Mouse (Mus musculus) urinary bladder, postnatal 10 days (tissue): ENCODE data around the gene Crip2.
A peak's percentile ranks its signal among the peaks of the same experiment; 100 is the strongest.

Experiments
- DNase-seq: peaks from one replicate; pipeline ENCODE4 v3.0.0; 2022; ENCODE audit warnings: low spot score

Crip2 gene

DNA sequence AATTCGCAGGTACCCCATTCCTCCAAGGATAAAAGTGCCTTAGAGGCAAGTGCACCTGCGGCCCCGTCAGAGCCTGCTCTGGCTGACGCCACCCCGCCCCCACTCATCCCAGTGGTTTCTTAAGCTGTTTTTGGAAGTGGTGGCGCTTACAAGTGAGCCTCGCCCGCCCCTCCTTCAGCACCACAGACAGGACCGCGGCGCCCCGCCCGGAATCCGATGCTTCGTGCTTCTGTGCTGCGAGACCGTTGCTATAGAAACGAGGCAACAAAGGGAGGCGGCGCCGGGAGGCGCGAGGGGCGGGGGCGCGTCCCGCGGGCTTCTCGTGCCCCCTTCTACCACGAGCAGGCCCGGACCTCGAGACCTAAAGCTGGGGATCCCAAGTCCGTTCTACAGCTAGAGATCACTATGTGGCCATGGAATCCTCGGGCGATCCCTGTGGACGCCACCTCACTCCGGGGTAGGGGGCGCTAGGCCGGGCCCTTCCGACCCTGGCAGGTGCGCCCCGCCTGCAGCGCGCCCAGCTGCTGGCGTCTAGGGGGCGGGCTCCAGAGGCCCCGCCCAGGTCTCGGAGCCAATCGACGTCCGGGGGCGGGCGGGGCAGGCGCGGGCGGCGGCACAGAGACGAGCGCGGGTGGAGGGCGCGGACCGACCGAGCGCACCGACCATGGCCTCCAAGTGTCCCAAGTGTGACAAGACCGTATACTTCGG, at the start of gene Crip2:
Gene Crip2, plus strand, starts transcription at position 329 of the 708 bp plus-strand sequence.
- DNase-seq = peak; percentile 65

DNA sequence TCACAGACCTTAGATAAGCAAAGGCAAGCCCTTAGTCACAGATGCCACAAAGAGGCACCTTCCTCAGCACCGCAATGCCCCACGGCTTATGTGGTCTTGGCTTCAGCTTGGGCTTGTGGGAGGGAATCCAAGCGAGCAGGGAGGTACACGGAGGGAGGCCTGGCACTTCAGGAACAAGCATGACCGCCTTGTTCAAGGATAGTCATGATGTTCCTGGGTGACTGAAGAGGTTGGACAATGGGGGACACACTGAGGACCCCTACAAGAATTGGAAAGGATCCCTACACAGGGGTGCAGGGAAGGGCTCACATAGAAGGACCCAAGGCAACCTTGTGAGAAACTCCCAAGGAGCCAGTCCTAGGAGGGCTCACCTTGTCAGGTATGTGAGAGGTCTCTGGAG, 43.0 kb upstream of the Crip2 start:
- DNase-seq = no peak

DNA sequence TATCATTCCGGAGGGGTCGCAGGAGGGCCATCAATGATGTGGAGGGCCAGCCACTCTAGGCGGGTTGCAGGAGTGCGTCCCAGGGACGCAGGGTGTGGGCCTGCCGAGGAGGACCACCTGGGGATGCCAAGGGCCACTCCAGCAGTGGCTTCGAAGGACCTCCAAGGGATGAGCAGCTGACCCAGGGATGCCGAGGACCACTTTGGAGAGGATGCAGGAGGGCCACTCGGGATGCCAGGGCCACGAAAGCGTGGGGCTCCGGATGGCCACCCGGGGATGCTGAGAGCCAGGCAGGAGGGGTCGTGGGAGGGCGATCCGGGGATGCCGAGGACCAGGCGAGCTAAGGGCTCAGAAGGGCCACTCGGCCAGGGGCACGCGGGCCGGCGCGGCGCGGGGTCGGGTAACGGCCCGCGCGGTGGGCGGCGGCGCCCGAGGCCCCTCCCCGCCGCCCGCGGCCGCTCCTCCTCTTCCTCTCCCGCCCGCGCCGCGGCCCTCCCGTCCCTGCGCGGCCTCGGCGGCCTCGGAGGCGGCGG, 42.2 kb upstream of the Crip2 start, which contains the start of gene Mta1:
Gene Mta1, plus strand, starts transcription at position 530 of the 533 bp plus-strand sequence.
- no peak for DNase-seq

DNA sequence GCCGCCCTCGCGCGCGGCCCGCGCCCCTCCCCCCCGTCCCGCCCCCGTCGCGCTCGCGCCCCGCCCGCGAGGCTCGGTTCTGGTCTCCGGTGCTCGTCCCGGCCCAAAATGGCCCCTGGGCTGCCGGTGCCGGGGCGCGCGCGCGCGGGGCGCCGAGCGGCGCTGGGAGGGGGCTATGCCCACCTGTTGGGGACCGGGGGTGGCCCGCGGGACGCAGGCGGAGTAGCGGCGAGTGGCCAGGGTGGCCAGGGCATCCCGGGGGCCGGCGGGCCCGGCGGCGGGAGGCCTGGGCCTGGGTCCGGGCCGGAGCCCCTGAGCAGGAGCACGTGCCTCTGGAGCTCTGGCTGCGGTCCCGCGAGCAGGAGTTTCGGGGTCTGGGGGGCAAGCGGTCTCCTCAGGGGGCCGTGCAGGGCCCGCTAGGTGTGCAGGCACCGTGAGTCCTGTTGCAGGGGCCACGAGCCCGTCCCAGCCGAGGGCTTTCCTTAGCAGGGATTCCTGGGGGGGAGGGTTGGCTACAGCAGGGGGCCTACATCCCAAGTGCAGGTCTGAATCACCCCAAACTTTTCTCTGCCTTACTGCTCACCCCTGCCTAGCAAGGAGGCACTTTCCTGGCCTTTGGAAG, 41.4 kb upstream of the Crip2 start:
- DNase-seq = no peak

DNA sequence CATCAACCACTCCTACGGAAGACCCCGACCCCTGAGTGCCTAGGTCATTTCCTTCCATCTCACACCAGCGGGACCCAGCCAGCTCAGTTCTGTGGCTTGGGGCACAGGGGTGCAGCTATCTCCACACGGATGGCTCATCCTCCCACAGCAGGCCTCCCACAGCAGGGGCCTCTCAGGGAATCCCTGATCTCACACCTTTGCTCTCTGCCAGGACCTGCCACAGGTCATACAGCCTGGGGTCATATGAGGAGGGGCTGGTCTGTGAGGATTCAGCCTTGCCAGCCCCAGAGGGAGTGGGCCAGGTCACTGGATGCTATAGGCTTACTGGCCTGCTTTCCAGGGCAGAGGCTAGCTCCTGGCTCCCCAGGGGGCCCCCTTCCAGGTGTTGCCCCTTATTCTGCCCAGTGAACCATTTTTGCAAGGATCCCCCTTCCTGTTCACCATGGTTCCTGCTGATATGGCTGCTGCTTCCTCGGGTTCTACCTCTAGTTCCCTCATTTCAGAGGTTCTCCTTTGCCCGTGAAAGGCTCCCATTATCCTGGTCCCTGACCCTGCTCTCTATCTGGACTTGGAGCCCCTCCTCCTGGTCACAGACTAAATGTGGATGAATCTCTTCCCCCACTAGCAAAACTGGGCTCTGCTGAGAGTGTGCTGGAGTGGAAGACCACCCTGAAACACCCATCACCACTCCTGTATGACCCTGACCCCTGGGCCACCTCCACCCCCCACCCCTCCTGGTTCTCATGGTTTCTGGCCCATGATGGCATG, 40.4 kb upstream of the Crip2 start:
- DNase-seq = no peak

DNA sequence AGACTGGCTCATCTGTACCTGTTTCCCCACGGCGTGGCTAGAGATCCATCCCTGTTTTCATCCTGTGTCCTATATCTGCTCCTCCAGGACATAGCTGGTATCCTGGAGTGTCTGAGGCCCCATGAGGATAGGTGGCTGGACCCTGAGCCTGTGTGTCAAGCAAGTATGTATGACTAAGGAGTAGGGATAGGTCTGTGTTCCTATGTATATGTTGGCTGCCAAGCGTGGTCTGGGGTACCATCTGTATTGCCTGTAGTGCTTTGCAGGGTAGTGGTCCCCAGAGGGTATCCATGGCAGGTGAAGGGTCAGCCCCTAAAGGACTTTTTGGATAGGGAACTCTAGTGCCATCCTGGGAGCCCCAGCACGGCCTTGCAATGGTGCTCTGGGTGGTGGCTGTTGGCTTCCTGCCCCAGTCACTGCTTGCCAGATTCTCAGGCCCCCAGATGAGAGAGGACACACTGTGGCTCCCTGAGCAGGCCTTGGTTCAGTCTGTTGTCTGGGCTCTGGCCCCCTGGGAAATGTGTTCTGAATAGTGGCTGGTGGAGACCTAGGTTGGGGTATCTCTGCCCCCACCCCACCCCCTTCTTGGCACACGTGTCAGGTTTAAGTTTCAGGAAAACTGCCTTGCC, 39.5 kb upstream of the Crip2 start:
- DNase-seq = no peak

DNA sequence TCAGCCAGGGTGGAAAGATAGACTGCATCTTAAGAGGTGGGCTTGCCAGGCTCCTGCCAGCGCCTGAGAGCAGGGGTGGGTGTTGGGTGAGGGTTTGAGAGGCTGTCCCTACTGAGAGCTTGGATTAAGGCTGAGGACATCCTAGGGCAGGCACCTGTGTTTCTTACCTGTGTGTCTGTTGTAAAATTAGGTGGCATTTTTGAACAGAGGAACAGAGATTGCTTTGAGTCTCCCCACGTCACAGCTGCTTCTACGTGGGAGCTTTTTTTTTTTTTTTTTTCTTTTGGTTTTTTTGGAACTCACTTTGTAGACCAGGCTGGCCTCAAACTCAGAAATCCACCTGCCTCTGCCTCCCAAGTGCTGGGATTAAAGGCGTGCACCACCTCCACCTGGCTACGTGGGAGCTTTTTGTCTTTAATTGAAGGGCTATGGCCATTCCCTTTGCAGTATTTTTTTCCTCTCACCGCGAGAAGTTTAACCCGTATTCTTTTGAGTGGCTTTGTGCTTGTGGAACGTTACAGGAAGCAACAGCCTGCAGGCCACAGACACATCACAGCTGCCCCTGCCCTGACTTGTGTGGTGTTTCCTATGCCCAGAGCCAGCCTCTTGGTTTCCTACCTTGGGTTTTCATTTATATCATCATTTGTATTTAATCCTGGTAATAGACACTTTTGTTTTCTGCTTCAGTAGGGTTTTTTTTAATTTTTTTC, 38.6 kb upstream of the Crip2 start:
- DNase-seq = no peak

GRCm38 (mm10) chr12:113102461-113102860, 37.6 kb upstream of the Crip2 start:
- no peak for DNase-seq

- no peak for DNase-seq
These were observed 36.1 kb upstream of the Crip2 start for GRCm38 (mm10) chr12:113103846-113104451.

DNA sequence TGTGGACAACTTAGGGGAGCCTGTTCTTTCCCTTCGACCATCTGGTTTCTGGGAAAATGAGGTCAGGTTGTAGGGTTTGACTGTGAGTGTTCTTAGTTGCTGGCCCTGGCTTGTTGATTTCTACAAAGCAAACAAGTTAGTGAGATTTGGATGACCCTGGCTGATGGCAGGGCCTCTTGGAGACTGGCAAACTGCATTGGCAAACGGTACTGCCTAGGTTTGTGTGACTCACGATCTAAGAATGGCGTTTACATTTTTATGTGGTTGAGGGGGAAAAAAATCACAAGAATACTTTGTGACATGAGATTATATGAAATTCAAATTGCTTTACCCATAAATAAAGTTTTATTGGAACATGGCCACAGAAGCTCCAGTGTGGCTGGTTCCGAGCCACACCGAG, 33.6 kb upstream of the Crip2 start:
- DNase-seq = no peak

DNA sequence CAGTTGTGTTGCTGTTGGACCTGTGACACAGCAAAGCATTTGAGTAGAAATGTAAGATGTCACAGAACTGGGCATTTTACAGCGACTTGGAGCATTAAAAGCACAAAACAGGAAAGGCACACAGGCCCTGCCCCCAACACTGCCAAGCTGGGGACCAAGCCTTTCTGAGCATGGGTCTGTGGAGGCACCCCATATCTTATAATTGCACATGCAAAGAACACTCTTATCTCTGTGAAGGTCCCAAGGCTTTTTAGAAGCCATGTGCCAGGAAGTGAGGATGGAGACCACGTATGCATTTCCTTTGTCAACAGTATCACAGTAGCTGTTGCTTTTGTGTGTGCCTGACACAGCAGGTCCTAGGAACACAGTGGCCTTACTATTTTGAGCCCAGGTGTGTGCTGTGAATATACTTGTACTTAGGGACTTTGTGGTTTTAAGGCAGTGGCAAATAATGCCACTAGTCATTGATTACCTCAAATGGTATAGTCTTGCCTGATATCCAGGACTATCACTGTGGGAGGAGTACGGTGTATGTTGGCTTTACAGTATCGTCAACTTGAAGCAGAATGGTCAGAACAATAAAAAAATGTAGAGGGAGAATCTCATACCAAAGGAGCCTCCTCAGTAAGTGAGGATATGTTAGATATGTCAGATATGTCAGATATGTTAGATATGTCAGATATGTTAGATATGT, 32.5 kb upstream of the Crip2 start:
- DNase-seq = no peak

GRCm38 (mm10) chr12:113108528-113109283, 31.3 kb upstream of the Crip2 start:
- no peak for DNase-seq

DNA sequence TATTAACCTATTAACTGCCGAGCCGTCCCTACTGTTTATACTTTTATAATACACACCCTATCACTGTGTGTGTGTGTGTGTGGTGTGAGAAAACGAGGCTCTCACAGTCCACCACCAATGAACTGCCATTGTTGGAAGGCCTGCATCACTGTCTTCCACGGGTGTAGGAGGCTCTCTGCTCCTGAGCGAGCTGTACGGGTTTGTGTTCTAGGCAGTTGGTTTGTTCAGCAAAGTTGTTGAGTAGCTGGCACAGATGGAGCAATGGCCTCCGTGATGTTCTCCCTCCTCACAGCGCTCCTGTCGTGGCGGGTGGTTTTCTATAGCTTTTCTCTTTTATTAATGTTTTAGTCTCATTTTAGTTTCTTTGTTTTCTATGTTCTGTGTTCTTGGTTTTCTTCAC, 30.2 kb upstream of the Crip2 start:
- DNase-seq = no peak

GRCm38 (mm10) chr12:113114141-113114540, 25.9 kb upstream of the Crip2 start:
- no peak for DNase-seq

DNA sequence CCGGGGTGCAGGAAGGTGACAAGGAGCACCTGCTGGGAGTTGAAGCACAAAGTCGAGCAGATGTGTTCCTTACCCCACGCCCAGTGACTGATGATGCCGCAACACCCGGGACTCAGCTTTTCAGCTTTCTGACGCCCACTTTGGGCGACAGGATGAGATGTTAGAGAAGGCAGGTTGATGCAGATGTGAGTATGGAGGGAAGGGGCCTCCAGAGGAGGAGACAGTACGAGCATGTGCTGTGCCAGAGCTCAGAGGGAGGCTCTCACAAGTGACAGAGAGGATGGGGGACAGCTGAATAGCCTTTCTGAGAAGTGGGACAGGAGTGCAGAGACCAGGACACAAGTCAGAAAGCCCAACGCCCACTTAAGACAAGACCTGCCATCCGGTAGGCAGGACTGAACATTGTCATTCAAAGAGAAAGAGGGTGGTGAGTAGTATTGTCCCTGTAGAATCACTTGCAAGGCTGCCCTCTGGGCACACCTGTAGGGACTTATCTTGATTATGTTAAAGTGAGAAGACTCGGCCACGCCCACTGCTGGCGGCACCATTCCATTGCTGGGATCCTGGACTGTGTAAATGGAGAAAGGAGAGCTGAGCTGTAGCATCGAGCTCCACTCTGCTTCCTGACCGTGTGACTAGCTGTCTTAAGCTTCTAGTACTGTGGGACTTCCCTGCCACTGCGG, 25.0 kb upstream of the Crip2 start:
- DNase-seq = no peak

- no peak for DNase-seq
These were observed 20.3 kb upstream of the Crip2 start for GRCm38 (mm10) chr12:113119516-113120410.

DNA sequence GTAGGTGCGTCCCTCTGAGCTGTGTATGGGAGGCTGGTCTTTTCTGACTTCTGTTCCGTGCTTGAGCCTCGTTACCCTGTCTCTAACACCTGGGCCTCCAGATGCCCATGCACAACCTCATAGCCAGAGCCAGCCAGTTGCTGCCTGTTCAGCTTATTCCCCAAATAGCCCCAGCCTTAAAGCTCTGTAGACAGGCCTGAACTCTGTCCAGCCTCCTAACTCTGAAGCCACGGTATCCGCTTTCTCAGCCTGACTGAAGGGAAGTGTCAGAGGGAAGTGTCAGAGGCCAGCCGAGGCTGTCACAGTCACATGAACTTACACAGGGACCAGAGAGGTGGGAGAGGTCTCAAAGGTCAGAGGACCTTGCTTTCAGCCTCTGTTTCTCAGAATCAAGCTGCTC, 15.3 kb upstream of the Crip2 start:
- no peak for DNase-seq

GRCm38 (mm10) chr12:113130732-113131131, 9.3 kb upstream of the Crip2 start:
- DNase-seq = no peak
